Mouse (Mus musculus): Measurements from ENCODE around the gene A730049H05Rik. TPM values are rescaled to one million over a fixed set of nuclear protein-coding genes. Genes with fewer than 3 reads are reported as not detected.

A730049H05Rik gene
- polyA plus RNA-seq, 1 experiment from 2014 or later: 0.40 TPM

- Histone ChIP-seq H3K27me3 (no peaks in the 10 kb centered on the region), H3K9ac (no peak overlapping the region), H3K4me3 (no peak overlapping the region), H3K4me1 (no peaks in the 10 kb centered on the region), H3K27ac (no peak overlapping the region), H3K36me3 (no peaks in the 10 kb centered on the region), H3K9me3 (replicated peaks) (no peaks in the 10 kb centered on the region), H3K4me2 (replicated peaks) (no peak overlapping the region)
- WGBS: 82% methylated on average over 3 of the region's 3 CpGs
- no peak for ATAC-seq (ENCODE audit: low FRiP score)
Measured at GRCm38 (mm10) chr6:92804254-92804971, 11.9 kb upstream of the A730049H05Rik start.

- H3K4me3 ChIP-seq: no peak overlapping the region
Measured at GRCm38 (mm10) chr6:92809818-92810217, 6.5 kb upstream of the A730049H05Rik start.

GRCm38 (mm10) chr6:92810628-92811027, 5.7 kb upstream of the A730049H05Rik start:
- no peak overlapping the region for H3K27ac ChIP-seq
- no peaks in the 10 kb centered on the region for H3K4me1 ChIP-seq
- no peak for ATAC-seq (ENCODE audit: low FRiP score)
- no peaks in the 10 kb centered on the region for H3K9me3 ChIP-seq (replicated peaks)
- H3K36me3 ChIP-seq: no peaks in the 10 kb centered on the region
- H3K9ac ChIP-seq: no peak overlapping the region
- WGBS: 92% methylated on average over 2 of the region's 2 CpGs
- no peak overlapping the region for H3K4me3 ChIP-seq
- H3K27me3 ChIP-seq: no peaks in the 10 kb centered on the region; the same call in 1 of the 2 replicates
- no peak overlapping the region for H3K4me2 ChIP-seq (replicated peaks)

More at GRCm38 (mm10) chr6:92809818-92810217, 6.5 kb upstream of the A730049H05Rik start:
- Histone ChIP-seq H3K4me2 (replicated peaks) (no peak overlapping the region), H3K4me1 (no peaks in the 10 kb centered on the region), H3K9ac (no peak overlapping the region), H3K27ac (no peak overlapping the region), H3K27me3 (no peaks in the 10 kb centered on the region; the same call in 1 of the 2 replicates), H3K9me3 (replicated peaks) (no peaks in the 10 kb centered on the region), H3K36me3 (no peaks in the 10 kb centered on the region)
- WGBS: 82% methylated on average over 3 of the region's 3 CpGs
- ATAC-seq (ENCODE audit: low FRiP score): no peak

- Histone ChIP-seq H3K9ac (no peak overlapping the region), H3K27me3 (peaks cover 5% of the 10 kb centered on the region), H3K27ac (no peak overlapping the region), H3K4me1 (peaks cover 8% of the 10 kb centered on the region), H3K4me3 (no peak overlapping the region), H3K36me3 (no peaks in the 10 kb centered on the region), H3K9me3 (replicated peaks) (no peaks in the 10 kb centered on the region), H3K4me2 (replicated peaks) (no peak overlapping the region)
- ATAC-seq (ENCODE audit: low FRiP score): no peak
Measured at GRCm38 (mm10) chr6:92811566-92811965, 4.7 kb upstream of the A730049H05Rik start.

- Histone ChIP-seq H3K9me3 (replicated peaks) (no peaks in the 10 kb centered on the region), H3K4me3 (no peak overlapping the region), H3K4me1 (peaks cover 10% of the 10 kb centered on the region), H3K9ac (no peak overlapping the region), H3K27me3 (peaks cover 8% of the 10 kb centered on the region), H3K4me2 (replicated peaks) (no peak overlapping the region), H3K36me3 (no peaks in the 10 kb centered on the region), H3K27ac (no peak overlapping the region)
- no peak for ATAC-seq (ENCODE audit: low FRiP score)
- WGBS: 69% methylated on average over 2 of the region's 2 CpGs
Measured at GRCm38 (mm10) chr6:92812702-92813370, 3.4 kb upstream of the A730049H05Rik start.

GRCm38 (mm10) chr6:92817661-92818060, 1.4 kb downstream of the A730049H05Rik start:
- H3K27me3 ChIP-seq: peaks cover 11% of the 10 kb centered on the region
- H3K4me3 ChIP-seq: no peak overlapping the region
- H3K9me3 ChIP-seq (replicated peaks): no peaks in the 10 kb centered on the region
- 30% methylated on average over 8 of the region's 8 CpGs for WGBS
- no peak overlapping the region for H3K4me2 ChIP-seq (replicated peaks)
- H3K4me1 ChIP-seq: peaks cover 22% of the 10 kb centered on the region
- no peak overlapping the region for H3K9ac ChIP-seq
- no peak for ATAC-seq (ENCODE audit: low FRiP score)
- no peak overlapping the region for H3K27ac ChIP-seq
- no peaks in the 10 kb centered on the region for H3K36me3 ChIP-seq

- peak; percentile 48; the same call in 1 of the 2 replicates for ATAC-seq (ENCODE audit: low FRiP score)
- H3K4me3 ChIP-seq: no peak overlapping the region
- H3K9me3 ChIP-seq (replicated peaks): no peaks in the 10 kb centered on the region
- no peak overlapping the region for H3K4me2 ChIP-seq (replicated peaks)
- H3K27me3 ChIP-seq: peaks cover 11% of the 10 kb centered on the region
- peaks cover 14% of the 10 kb centered on the region; the same call in 1 of the 2 replicates for H3K4me1 ChIP-seq
- no peaks in the 10 kb centered on the region for H3K36me3 ChIP-seq
- no peak overlapping the region; the same call in 1 of the 2 replicates for H3K27ac ChIP-seq
- WGBS: 21% methylated on average over 5 of the region's 5 CpGs
- no peak overlapping the region for H3K9ac ChIP-seq
Measured at GRCm38 (mm10) chr6:92821606-92822005, 5.3 kb downstream of the A730049H05Rik start.

- H3K27ac ChIP-seq: no peak overlapping the region; the same call in 1 of the 2 replicates
- WGBS: 27% methylated on average over 6 of the region's 6 CpGs
Measured at GRCm38 (mm10) chr6:92822006-92822405, 5.7 kb downstream of the A730049H05Rik start.

GRCm38 (mm10) chr6:92823991-92824390, 7.7 kb downstream of the A730049H05Rik start:
- WGBS: 73% methylated on average over 7 of the region's 7 CpGs
- H3K9ac ChIP-seq: no peak overlapping the region
- ATAC-seq (ENCODE audit: low FRiP score): no peak
- no peak overlapping the region for H3K27ac ChIP-seq
- H3K27me3 ChIP-seq: peaks cover 8% of the 10 kb centered on the region; the same call in 1 of the 2 replicates
- H3K4me2 ChIP-seq (replicated peaks): no peak overlapping the region
- no peak overlapping the region for H3K4me3 ChIP-seq
- H3K9me3 ChIP-seq (replicated peaks): no peaks in the 10 kb centered on the region
- H3K4me1 ChIP-seq: peaks cover 12% of the 10 kb centered on the region; the same call in 1 of the 2 replicates
- H3K36me3 ChIP-seq: no peaks in the 10 kb centered on the region

More at GRCm38 (mm10) chr6:92822006-92822405, 5.7 kb downstream of the A730049H05Rik start:
- Histone ChIP-seq H3K4me2 (replicated peaks) (no peak overlapping the region), H3K36me3 (no peaks in the 10 kb centered on the region), H3K4me1 (peaks cover 12% of the 10 kb centered on the region; the same call in 1 of the 2 replicates), H3K9ac (no peak overlapping the region), H3K9me3 (replicated peaks) (no peaks in the 10 kb centered on the region), H3K27me3 (peaks cover 8% of the 10 kb centered on the region; the same call in 1 of the 2 replicates), H3K4me3 (no peak overlapping the region)
- ATAC-seq (ENCODE audit: low FRiP score): no peak

GRCm38 (mm10) chr6:92826561-92826960, 10.3 kb downstream of the A730049H05Rik start:
- no peaks in the 10 kb centered on the region for H3K9me3 ChIP-seq (replicated peaks)
- H3K27me3 ChIP-seq: peaks cover 7% of the 10 kb centered on the region; the same call in 1 of the 2 replicates
- no peak overlapping the region for H3K4me2 ChIP-seq (replicated peaks)
- H3K36me3 ChIP-seq: no peaks in the 10 kb centered on the region
- peaks cover 7% of the 10 kb centered on the region; the same call in 1 of the 2 replicates for H3K4me1 ChIP-seq
- H3K9ac ChIP-seq: no peak overlapping the region
- no peak overlapping the region for H3K27ac ChIP-seq
- ATAC-seq (ENCODE audit: low FRiP score): no peak
- WGBS: 87% methylated on average over 5 of the region's 5 CpGs
- no peak overlapping the region for H3K4me3 ChIP-seq

- Histone ChIP-seq H3K4me2 (replicated peaks) (no peak overlapping the region), H3K9ac (no peak overlapping the region), H3K4me1 (no peaks in the 10 kb centered on the region), H3K27me3 (peaks cover 7% of the 10 kb centered on the region; the same call in 1 of the 2 replicates), H3K4me3 (no peak overlapping the region), H3K27ac (no peak overlapping the region), H3K36me3 (no peaks in the 10 kb centered on the region), H3K9me3 (replicated peaks) (no peaks in the 10 kb centered on the region)
- no peak for ATAC-seq (ENCODE audit: low FRiP score)
- WGBS: 36% methylated on average over 5 of the region's 5 CpGs
Measured at GRCm38 (mm10) chr6:92827360-92827759, 11.1 kb downstream of the A730049H05Rik start.

GRCm38 (mm10) chr6:92829148-92829547, 12.9 kb downstream of the A730049H05Rik start:
- Histone ChIP-seq H3K4me1 (no peaks in the 10 kb centered on the region), H3K27me3 (no peaks in the 10 kb centered on the region), H3K4me2 (replicated peaks) (no peak overlapping the region), H3K4me3 (no peak overlapping the region), H3K36me3 (no peaks in the 10 kb centered on the region), H3K27ac (no peak overlapping the region), H3K9me3 (replicated peaks) (no peaks in the 10 kb centered on the region), H3K9ac (no peak overlapping the region)
- ATAC-seq (ENCODE audit: low FRiP score): no peak
- WGBS: 97% methylated on average over 2 of the region's 2 CpGs

Measured in hindbrain, embryonic 12.5 days (tissue).